Mouse (Mus musculus) liver, embryonic 11.5 days (tissue): ENCODE results near the gene Bmt2. TPM values are rescaled to one million over a fixed set of nuclear protein-coding genes. Genes with fewer than 3 reads are reported as not detected.

ENCODE experiments used
- ATAC-seq: fragments of 200-750 bp; cut with Nextera tagmentation; replicated peaks from 2 replicates; pipeline ENCODE4 v1.8.0; 2017; ENCODE audit warnings: moderate number of reproducible peaks, mild to moderate bottlenecking, moderate TSS enrichment, moderate library complexity; ENCODE audit not compliant: low FRiP score
- DNase-seq: peaks from one replicate; pipeline ENCODE4 v3.0.0-alpha.2; 2017; ENCODE audit warnings: low spot score
- H3K27ac ChIP-seq: fragments of 300-500 bp; sonication (generic); 2 replicates; pipeline ENCODE4 v1.5.1; 2014; ENCODE audit warnings: mild to moderate bottlenecking, low read depth, low read length, control low read depth
- H3K27me3 ChIP-seq: fragments of 300-500 bp; sonication (generic); replicated peaks from 2 replicates; pipeline ENCODE4 v1.6.1; 2014; ENCODE audit warnings: low read length, mixed read lengths; ENCODE audit not compliant: control insufficient read depth, insufficient read depth
- H3K36me3 ChIP-seq: fragments of 300-500 bp; sonication (generic); 2 replicates; pipeline ENCODE4 v1.6.1; 2014; ENCODE audit warnings: mild to moderate bottlenecking, low read length, moderate library complexity, mixed read lengths; ENCODE audit not compliant: control insufficient read depth, insufficient read depth
- H3K4me1 ChIP-seq: fragments of 300-500 bp; sonication (generic); replicated peaks from 2 replicates; pipeline ENCODE4 v1.6.1; 2014; ENCODE audit warnings: low read length, mixed read lengths; ENCODE audit not compliant: control insufficient read depth, insufficient read depth
- H3K4me2 ChIP-seq: fragments of 300-500 bp; sonication (generic); 2 replicates; pipeline ENCODE4 v1.6.1; 2014; ENCODE audit warnings: mild to moderate bottlenecking, control low read depth, moderate library complexity
- H3K4me3 ChIP-seq: fragments of 300-500 bp; sonication (generic); 2 replicates; pipeline ENCODE4 v1.5.1; 2014; ENCODE audit warnings: low read depth, low read length, control low read depth
- H3K9ac ChIP-seq: fragments of 300-500 bp; sonication (generic); 2 replicates; pipeline ENCODE4 v1.6.1; 2014; ENCODE audit warnings: low read depth, low read length, control low read depth
- H3K9me3 ChIP-seq: fragments of 300-500 bp; sonication (generic); 2 replicates; pipeline ENCODE4 v1.6.1; 2016; ENCODE audit warnings: low read length, inconsistent platforms, mixed read lengths; ENCODE audit not compliant: control insufficient read depth
- WGBS: fragments of 180-500 bp; shearing (Covaris S2); extraction: QIAGEN DNeasy Blood & Tissue Kit; methylation state at CpG from one replicate; pipeline ENCODE4 v1.1.7; 2014; 5-methylcytosine and 5-hydroxymethylcytosine counted together
- polyA plus RNA-seq: library from polyadenylated mRNA; unstranded; fragments of >200 nt; fragmentation: Nextera tagmentation; extraction: Ambion mirVana; gene quantifications from 2 replicates; pipeline ENCODE4 v1.2.1, GENCODE M21; 2014

The Bmt2 gene
- 12.9 and 14.0 TPM in 2 replicates for polyA plus RNA-seq

- H3K27me3 ChIP-seq: no peaks in the 10 kb centered on the region
- 0% methylated on average over 36 of the region's 37 CpGs for WGBS
- DNase-seq: peak; percentile 97
- H3K36me3 ChIP-seq: no peaks in the 10 kb centered on the region
- peak within 1 kb of the TSS; percentile 92 for H3K9ac ChIP-seq
- peak within 1 kb of the TSS; percentile 91 for H3K4me3 ChIP-seq
- H3K4me1 ChIP-seq: no peaks in the 10 kb centered on the region; the same call in 1 of the 2 replicates
- peak; percentile 98 for ATAC-seq
- no peaks in the 10 kb centered on the region for H3K9me3 ChIP-seq
- peak within 1 kb of the TSS; percentile 92 for H3K27ac ChIP-seq
- H3K4me2 ChIP-seq: peak within 1 kb of the TSS; percentile 90
Measured at GRCm38 (mm10) chr6:13677818-13678282, at the start of gene Bmt2. Bmt2 (minus strand) TSS chr6:13677966.

- WGBS: 88% methylated on average over 3 of the region's 3 CpGs
- Histone ChIP-seq H3K4me1 (no peaks in the 10 kb centered on the region), H3K36me3 (no peaks in the 10 kb centered on the region), H3K27ac (no peak overlapping the region), H3K4me3 (no peak overlapping the region), H3K9me3 (no peaks in the 10 kb centered on the region), H3K9ac (no peak overlapping the region), H3K27me3 (no peaks in the 10 kb centered on the region), H3K4me2 (no peak overlapping the region)
- ATAC-seq (no peak), DNase-seq (no peak)
Measured at GRCm38 (mm10) chr6:13722166-13722565, 44.4 kb upstream of the Bmt2 start.

DNA sequence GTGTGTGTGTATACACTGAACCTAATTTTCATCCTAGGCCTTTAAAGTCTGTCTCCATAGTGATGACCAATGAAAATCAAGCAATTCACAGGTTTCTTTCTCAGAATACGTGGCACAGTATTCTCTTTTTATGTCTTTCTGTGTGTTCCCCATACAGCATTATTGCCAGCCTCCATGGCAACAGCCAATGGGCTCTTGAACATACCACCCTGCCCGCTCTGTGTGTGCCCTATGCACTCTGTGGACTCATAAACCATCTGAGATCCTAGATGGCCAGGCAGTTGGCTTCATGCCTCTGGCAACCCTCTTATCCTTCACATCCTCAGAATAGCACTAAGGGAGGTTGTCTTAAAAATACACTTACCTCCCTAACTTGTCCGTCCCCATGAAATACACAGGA is 37.1 kb upstream of the Bmt2 start:
- no peaks in the 10 kb centered on the region for H3K27me3 ChIP-seq
- no peaks in the 10 kb centered on the region for H3K36me3 ChIP-seq
- no peak overlapping the region for H3K4me2 ChIP-seq
- H3K4me3 ChIP-seq: no peak overlapping the region
- H3K27ac ChIP-seq: no peak overlapping the region
- H3K9ac ChIP-seq: no peak overlapping the region
- ATAC-seq (no peak), DNase-seq (no peak)
- no peaks in the 10 kb centered on the region for H3K9me3 ChIP-seq
- WGBS: 84% methylated on average over 3 of the region's 3 CpGs
- H3K4me1 ChIP-seq: no peaks in the 10 kb centered on the region

DNA sequence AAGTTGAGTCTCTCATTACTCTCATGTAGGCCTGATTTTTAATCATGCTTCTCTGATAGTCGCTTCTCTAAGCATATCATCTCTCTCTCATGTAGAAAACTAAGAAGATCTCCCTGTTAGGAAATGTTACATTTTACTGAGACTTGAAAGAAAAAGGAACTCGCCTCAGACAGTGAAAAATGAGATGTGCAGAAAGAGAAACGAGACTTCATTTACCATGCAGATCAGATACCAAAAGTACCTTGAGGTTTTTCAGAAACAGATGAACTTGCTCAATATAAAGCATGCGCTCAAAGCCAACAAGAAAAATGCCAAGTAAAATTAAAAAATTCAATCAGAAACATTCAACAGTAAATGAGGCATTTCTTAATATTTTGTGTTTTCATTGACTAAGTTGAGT is 19.1 kb upstream of the Bmt2 start:
- Histone ChIP-seq H3K4me1 (no peaks in the 10 kb centered on the region), H3K9me3 (no peaks in the 10 kb centered on the region), H3K4me2 (no peak overlapping the region), H3K27ac (no peak overlapping the region), H3K9ac (no peak overlapping the region), H3K27me3 (no peaks in the 10 kb centered on the region), H3K36me3 (no peaks in the 10 kb centered on the region), H3K4me3 (no peak overlapping the region)
- no peak for DNase-seq
- WGBS: 69% methylated on average over 4 of the region's 4 CpGs
- no peak for ATAC-seq

DNA sequence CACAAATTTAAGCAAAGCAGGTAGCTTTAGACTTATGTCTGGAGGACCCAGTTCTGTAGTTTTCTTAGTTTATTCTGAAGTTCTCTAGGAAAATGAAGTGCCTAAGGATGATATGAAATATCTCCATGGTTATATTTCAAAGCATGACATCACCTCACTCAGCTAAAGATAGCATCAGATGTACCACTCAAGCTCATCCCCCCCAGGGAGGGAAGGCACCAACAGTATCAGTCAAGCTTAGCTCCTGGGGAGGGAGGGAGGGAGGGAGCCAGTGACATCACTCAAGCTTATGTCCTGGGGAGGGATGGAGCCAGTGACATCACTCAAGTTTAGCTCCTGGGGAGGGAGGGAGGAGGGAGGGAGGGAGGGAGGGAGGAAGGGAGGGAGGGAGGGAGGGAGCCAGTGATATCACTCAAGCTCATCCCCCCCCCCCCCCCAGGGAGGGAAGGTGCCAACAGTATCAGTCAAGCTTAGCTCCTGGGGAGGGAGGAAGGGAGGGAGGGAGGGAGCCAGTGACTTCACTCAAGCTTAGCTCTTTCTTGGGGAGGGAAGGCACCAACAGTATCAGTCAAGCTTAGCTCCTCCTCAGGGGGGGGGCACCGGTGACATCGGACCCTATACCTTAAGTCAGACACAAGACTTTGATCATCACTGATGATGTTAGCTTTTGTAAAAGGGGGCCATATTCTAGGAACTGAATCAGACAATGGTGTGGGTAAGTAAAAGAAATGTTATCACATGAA is 17.5 kb upstream of the Bmt2 start:
- DNase-seq (no peak), ATAC-seq (no peak)
- no peaks in the 10 kb centered on the region for H3K9me3 ChIP-seq
- H3K4me1 ChIP-seq: no peaks in the 10 kb centered on the region
- H3K4me3 ChIP-seq: no peak overlapping the region
- H3K36me3 ChIP-seq: no peaks in the 10 kb centered on the region
- H3K9ac ChIP-seq: no peak overlapping the region
- H3K4me2 ChIP-seq: no peak overlapping the region
- WGBS: 70% methylated on average over 2 of the region's 2 CpGs
- H3K27ac ChIP-seq: no peak overlapping the region
- no peaks in the 10 kb centered on the region for H3K27me3 ChIP-seq

- H3K27me3 ChIP-seq: no peaks in the 10 kb centered on the region
- no peaks in the 10 kb centered on the region for H3K36me3 ChIP-seq
- no peak overlapping the region for H3K9ac ChIP-seq
- H3K9me3 ChIP-seq: no peaks in the 10 kb centered on the region
- DNase-seq (no peak), ATAC-seq (no peak)
- H3K4me3 ChIP-seq: no peak overlapping the region
- H3K4me1 ChIP-seq: no peaks in the 10 kb centered on the region
- no peak overlapping the region for H3K27ac ChIP-seq
- 60% methylated on average over 2 of the region's 2 CpGs for WGBS
- H3K4me2 ChIP-seq: no peak overlapping the region
Measured at GRCm38 (mm10) chr6:13691657-13692294, 14.0 kb upstream of the Bmt2 start.

DNA sequence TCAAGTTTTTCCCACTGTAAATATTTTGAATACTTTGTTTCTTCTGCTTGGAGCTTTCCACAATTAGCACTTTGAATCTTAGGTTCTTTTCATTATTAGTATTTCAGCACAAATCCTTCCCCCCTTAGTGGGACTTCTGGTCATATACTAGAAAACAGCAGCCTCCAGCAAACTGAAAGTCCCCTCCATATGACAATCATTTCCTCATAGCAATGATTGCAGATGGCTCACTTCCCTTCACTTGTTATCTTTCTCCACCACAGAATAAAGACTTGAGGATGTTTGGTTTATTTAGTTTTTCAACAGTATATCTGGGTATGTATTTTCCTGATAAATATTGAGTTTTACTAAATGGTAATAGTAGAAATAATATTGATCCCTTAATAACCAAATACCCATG is 12.6 kb upstream of the Bmt2 start:
- Histone ChIP-seq H3K4me3 (no peak overlapping the region), H3K27ac (no peak overlapping the region), H3K4me1 (no peaks in the 10 kb centered on the region), H3K9ac (no peak overlapping the region), H3K4me2 (no peak overlapping the region), H3K36me3 (no peaks in the 10 kb centered on the region), H3K27me3 (no peaks in the 10 kb centered on the region), H3K9me3 (no peaks in the 10 kb centered on the region)
- DNase-seq (no peak), ATAC-seq (no peak)

DNA sequence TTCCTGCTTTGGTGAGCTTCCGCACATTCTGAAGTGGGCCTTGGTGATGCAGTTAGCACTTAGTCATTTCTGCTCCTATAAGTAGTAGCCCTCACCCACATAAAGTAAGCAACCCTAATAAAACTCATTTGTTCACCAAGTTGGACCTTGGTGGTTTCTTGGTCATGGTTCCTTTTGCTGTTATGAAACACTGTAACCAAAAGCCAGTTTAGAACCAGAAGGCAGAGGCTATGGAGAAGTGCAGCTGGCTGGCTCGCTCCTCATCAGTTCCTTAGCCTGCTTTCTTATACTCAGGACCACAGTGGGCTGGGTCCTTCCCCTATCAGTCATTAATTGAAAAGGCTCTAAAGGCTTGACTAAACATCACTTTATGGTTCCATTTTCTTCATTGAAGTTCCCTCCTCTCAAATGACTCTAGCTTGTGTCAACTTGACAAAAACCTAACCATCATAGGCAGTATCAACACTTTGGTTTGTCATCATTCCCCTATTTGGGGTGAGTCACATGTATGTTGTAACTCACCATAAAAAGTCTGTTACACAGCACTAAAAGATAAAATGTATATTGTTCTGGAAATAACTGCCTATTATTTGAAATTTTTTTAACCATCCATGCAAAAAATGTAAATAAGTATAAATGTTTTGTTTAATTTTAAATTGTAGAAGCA is 6.3 kb upstream of the Bmt2 start:
- H3K4me3 ChIP-seq: no peak overlapping the region
- ATAC-seq (no peak), DNase-seq (no peak)
- WGBS: 86% methylated on average over 2 of the region's 2 CpGs
- H3K27ac ChIP-seq: no peak overlapping the region
- no peaks in the 10 kb centered on the region for H3K4me1 ChIP-seq
- no peak overlapping the region for H3K4me2 ChIP-seq
- H3K9me3 ChIP-seq: no peaks in the 10 kb centered on the region
- H3K27me3 ChIP-seq: no peaks in the 10 kb centered on the region
- no peak overlapping the region for H3K9ac ChIP-seq
- H3K36me3 ChIP-seq: no peaks in the 10 kb centered on the region
